Mouse (Mus musculus): ENCODE data around the gene Cmss1.

Gene Cmss1

DNA sequence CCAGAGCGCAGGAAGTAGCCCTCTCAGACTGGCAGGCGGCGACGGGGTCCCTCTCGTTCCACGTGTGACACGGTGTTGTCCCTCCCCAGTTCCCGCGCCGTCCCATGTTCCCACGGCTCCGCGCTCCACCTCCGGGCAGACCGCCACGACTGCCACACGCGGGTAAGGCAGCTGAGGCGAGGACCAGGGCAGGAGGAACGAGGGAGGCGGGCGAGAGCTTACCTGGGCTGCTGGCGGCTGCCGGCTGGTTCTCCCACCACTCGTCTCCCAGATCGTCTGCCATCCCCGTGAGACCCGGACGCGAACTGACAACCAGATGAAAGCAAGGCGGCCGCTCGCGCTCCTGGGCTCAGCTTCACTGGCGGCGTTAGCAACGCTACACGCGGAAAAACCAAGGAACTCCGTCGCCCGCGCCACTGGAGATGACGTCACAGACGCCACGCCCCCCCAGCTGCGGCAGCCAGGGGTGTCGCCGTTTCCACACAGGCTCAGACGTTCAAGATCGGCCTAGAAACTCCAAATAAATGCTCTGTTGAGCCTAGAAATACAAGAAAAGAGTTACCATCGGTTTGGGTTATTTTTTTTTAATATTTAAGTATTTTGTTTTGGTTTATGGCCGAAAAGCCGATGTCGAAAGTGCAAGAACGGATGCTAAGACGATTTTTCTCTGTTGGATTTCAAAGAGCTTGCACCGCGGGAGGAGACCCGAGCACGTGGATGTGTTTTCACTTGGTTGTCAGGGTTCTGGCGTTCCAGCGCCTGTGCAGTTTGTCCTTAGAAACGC lies at the start of gene Cmss1:
Gene Cmss1, minus strand, starts transcription at position 421 of the 784 bp plus-strand sequence.
- in situ Hi-C loops (cut with MboI, MseI) = loop anchor here (5.0 kb wide), 2 partner anchors 359 to 484 kb away; partner anchors contain the start of gene Tomm70a

DNA sequence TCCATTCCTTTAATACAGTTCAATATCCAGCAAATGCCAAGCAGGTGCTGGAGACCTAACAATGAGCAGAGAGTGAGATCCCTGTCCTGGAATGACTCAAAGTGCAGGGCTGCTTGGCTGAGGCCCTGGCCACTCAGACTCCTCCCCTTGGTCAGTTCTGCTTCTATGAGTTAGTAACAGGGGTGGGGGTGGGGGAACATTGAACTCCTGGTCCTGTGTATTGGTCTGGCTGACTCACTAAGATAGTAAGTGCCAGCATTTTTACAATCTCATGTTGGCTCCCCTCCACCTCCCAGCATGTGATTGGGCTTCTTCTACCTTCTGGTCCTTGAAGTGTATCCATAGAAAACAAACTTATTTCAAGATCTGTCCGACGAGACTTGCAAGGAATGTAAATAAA lies 43.2 kb upstream of the Cmss1 start:
- in situ Hi-C loops (cut with MboI, MseI) = loop anchor here (25.0 kb wide), 2 partner anchors 787 to 1112 kb away; partner anchors contain the start of gene Olfr172

- in situ Hi-C loops (cut with MboI, MseI) = loop anchor here (25.0 kb wide), 1 partner anchor 796 kb away; no protein-coding TSS in a partner anchor
These were observed 34.8 kb upstream of the Cmss1 start for GRCm38 (mm10) chr16:57641346-57641885.

DNA sequence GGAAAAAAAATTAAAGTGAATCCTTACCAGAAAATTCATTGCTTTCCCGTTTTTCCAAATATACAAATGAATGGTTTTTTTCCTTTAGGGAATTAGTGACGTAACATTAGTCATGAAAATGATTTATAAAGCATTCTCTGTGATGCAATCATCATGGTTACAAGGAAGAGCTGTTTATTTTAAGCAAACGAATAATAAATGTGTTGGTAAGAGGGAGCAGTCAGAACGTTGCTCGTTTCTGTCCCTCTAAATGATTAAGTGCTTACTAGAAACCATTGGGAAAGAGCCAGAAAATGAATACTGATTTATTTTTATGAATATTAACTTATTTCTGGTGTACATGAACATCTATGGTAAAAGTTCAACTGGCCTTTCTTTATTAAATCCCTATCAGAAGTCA lies 28.1 kb upstream of the Cmss1 start:
- in situ Hi-C loops (cut with MboI, MseI) = loop anchor here (25.0 kb wide), 1 partner anchor 803 kb away; no protein-coding TSS in a partner anchor

DNA sequence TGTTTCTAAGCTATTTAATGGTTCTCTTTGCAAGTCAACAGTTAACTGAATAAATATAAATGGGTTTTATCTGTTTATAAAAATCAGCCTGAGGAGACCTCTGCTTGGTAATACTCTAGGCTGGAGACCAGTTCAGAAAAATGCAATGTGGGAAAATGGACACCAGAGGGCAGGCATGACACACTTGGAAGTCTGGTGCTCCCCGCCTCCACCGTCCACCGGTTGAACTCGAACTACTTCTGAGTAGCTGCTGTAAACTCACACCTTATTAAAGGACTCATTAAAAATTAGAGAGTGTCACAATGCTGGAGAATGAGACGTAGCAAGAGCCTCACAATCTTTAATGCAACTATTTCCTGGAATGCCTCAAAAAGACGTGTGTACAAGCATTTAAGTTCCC lies 27.5 kb upstream of the Cmss1 start:
- in situ Hi-C loops (cut with MboI, MseI) = loop anchor here (25.0 kb wide), 1 partner anchor 803 kb away; no protein-coding TSS in a partner anchor

DNA sequence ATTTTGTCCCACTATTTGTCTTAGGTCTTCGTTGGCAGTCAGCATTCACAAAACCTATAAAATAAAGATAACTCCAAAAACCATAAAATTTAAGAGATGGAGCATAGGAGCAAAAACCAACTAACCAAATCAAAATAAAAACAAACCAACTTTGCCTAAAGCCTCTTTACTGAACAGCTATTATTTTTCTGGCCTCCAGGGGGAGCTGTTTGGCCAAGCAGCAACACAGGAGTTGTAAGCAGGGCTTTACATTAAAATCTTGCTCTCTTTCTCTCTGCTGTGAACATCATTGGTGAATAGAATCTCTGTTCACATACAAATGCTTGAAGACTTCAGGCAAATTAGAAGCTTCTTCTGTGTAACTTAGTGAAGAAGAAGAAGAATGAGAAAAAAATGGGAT lies 5.1 kb upstream of the Cmss1 start:
- in situ Hi-C loops (cut with MboI, MseI) = no loop called here

- in situ Hi-C loops (cut with MboI, MseI) = no loop called here
These were observed 5.6 kb downstream of the Cmss1 start for GRCm38 (mm10) chr16:57601031-57601430.

GRCm38 (mm10) chr16:57597295-57597957 lies 9.2 kb downstream of the Cmss1 start:
- in situ Hi-C loops (cut with MboI, MseI) = no loop called here

- in situ Hi-C loops (cut with MboI, MseI) = no loop called here
These were observed 13.1 kb downstream of the Cmss1 start for GRCm38 (mm10) chr16:57593422-57594157.

GRCm38 (mm10) chr16:57585201-57585600 lies 21.5 kb downstream of the Cmss1 start:
- in situ Hi-C loops (cut with MboI, MseI) = no loop called here

DNA sequence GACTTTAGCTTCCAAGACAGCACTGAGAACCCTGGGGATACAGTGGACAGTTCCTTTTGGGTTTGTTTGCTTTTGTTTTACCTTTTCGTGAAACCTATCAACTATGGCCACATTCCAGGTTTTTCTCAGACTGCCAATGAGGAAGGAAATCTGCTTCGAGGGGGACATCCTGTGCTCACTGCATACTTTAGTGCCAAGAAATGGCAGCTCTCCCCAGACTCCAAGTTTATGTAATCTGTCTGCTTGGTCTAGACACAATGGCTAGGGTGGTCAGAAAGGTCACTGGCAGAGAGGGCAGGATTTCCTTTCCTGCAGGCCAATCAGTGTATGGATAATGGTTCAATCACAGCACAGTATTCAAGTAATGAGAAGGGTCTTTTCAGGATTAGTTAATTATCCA lies 24.7 kb downstream of the Cmss1 start:
- in situ Hi-C loops (cut with MboI, MseI) = no loop called here

DNA sequence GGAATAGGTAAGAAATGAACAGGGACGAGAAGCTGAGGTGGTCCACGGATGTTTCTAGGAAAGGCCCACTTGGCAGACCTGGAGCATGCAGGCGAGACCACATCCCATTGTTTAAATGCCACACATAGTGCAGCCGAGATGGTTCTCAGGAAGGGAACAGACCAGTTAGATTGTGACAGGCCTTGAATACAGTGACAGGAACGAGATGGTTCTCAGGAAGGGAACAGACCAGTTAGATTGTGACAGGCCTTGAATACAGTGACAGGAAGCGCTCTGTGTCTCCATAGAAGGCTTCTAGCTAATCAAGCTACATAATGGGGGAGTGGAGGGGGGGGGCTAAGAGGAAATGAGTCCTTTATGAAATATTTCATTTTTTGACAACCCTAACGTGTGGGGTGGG lies 26.6 kb downstream of the Cmss1 start:
- in situ Hi-C loops (cut with MboI, MseI) = no loop called here

- in situ Hi-C loops (cut with MboI, MseI) = loop anchor here (5.0 to 10.0 kb wide), 2 partner anchors 75 to 143 kb away; no protein-coding TSS in a partner anchor
These were observed 29.1 kb downstream of the Cmss1 start for GRCm38 (mm10) chr16:57577519-57577918.

- in situ Hi-C loops (cut with MboI, MseI) = loop anchor here (5.0 to 10.0 kb wide), 2 partner anchors 74 to 141 kb away; no protein-coding TSS in a partner anchor
These were observed 30.8 kb downstream of the Cmss1 start for GRCm38 (mm10) chr16:57575764-57576388.

- in situ Hi-C loops (cut with MboI, MseI) = loop anchor here (10.0 kb wide), 1 partner anchor 139 kb away; no protein-coding TSS in a partner anchor
These were observed 32.8 kb downstream of the Cmss1 start for GRCm38 (mm10) chr16:57573831-57574230.

- in situ Hi-C loops (cut with MboI, MseI) = loop anchor here (10.0 kb wide), 1 partner anchor 136 kb away; no protein-coding TSS in a partner anchor
These were observed 35.8 kb downstream of the Cmss1 start for GRCm38 (mm10) chr16:57570789-57571311.

- in situ Hi-C loops (cut with MboI, MseI) = no loop called here
These were observed 37.8 kb downstream of the Cmss1 start for GRCm38 (mm10) chr16:57568648-57569404.

DNA sequence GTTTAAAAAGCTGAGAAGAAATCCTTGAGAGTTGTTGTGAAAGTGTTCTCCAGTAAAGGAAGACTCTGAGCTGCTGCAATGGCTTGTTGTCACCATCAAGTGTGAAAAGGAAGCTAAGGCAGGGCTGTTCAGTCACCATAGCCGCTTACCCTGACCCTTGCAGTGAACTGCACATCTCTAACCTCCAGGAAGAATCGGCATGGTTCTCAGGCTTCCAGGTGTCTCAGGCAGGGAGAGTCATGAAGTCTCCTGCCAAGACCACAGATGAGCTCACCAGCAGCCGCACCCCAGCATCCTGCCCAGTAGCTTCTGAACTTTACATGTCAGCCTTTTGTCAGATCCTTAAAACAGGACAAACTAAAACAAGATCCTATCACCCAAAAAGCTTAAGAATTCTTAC lies 40.4 kb downstream of the Cmss1 start:
- in situ Hi-C loops (cut with MboI, MseI) = no loop called here

DNA sequence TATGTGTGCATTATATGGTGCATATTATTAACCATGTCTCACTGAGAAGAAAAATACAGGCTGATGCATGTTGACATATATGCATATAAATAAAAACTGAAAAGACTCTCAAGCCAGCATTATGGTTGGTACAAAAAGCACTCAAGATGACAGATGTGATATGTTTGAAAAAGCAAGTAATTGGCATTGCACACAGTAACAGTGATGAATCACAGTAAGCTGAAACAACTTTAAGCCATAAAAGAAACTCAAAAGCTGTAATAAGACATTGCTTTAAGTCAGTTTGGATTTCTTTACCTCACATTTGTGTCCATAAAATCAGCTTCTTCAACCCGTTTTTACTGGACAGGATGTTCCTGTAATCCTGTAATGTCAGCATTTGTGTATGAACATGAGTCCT lies 41.9 kb downstream of the Cmss1 start:
- in situ Hi-C loops (cut with MboI, MseI) = no loop called here

DNA sequence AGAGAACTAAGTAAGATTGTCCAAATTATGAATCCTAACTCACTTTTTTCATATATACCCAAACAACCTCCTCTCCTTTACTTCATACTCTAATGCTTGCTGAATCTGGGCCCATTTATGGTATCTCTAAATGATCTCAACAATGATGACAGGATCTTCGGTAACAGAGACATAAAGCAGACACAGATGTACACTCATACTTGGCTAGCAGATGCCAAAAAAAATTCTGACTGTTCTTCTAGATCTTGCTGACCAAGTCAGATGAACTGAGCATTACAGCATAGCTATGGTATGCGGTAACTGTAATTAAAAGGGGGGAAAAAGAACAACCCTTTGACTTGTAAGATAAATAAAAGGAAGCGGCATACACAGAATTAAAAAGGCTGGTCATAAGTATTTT lies 43.2 kb downstream of the Cmss1 start:
- in situ Hi-C loops (cut with MboI, MseI) = no loop called here
